Mouse (Mus musculus) CH12.LX (cell line): ENCODE results near the gene Mapk6. TPM values are rescaled to one million over a fixed set of nuclear protein-coding genes. Genes with fewer than 3 reads are reported as not detected.
A peak's percentile ranks its signal among the peaks of the same experiment; 100 is the strongest.

Source experiments
- DNase-seq: peaks from one replicate; pipeline ENCODE4 v3.0.0-alpha.2; 2013; ENCODE audit errors: extremely low read depth
- H3K27ac ChIP-seq: 2 replicates; pipeline ENCODE4 v1.5.1; 2012; ENCODE audit warnings: low read depth, mild to moderate bottlenecking, control low read depth, moderate library complexity; ENCODE audit not compliant: insufficient read depth
- H3K27me3 ChIP-seq: replicated peaks from 2 replicates; pipeline ENCODE3; 2012; ENCODE audit warnings: inconsistent platforms
- H3K36me3 ChIP-seq, 2 experiments: replicated peaks in 1 of 2; 2 replicates each; pipeline versions ENCODE3 to v1.6.1; 2012; ENCODE audit warnings: inconsistent platforms in 1 of 2, low read length in 1 of 2, mild to moderate bottlenecking in 1 of 2, mixed read lengths in 1 of 2, moderate library complexity in 1 of 2; ENCODE audit not compliant: control insufficient read depth in 1 of 2, insufficient read depth in 1 of 2
- H3K4me1 ChIP-seq, 2 experiments: 2 replicates each; pipeline ENCODE4 v1.6.1; 2012; ENCODE audit warnings: inconsistent platforms in 1 of 2, moderate library complexity in 1 of 2; ENCODE audit not compliant: insufficient read depth in 2 of 2, control insufficient read depth in 1 of 2
- H3K4me2 ChIP-seq: 2 replicates; pipeline ENCODE4 v1.6.1; 2012; ENCODE audit warnings: low read depth, mild to moderate bottlenecking, control low read depth; ENCODE audit not compliant: poor library complexity, insufficient read depth, severe bottlenecking
- H3K4me3 ChIP-seq, 3 experiments: fragments of 150-350 bp in 1 of 3; sonication (generic) in 1 of 3; replicated peaks in 1 of 3; 2 replicates each; pipeline versions ENCODE3 to v1.5.1; 2011 to 2012; ENCODE audit warnings: low read depth in 2 of 3, low read length in 2 of 3, mild to moderate bottlenecking in 2 of 3, moderate library complexity in 2 of 3, control low read depth in 1 of 3, improper control_type of control experiment in 1 of 3, inconsistent platforms in 1 of 3, mixed read lengths in 1 of 3; ENCODE audit not compliant: poor library complexity in 1 of 3
- H3K79me2 ChIP-seq: replicated peaks from 2 replicates; pipeline ENCODE4 v1.6.1; 2012; ENCODE audit warnings: mild to moderate bottlenecking, moderate library complexity; ENCODE audit not compliant: control insufficient read depth, poor library complexity, insufficient read depth, severe bottlenecking; ENCODE audit errors: extremely low read depth
- H3K9ac ChIP-seq: 2 replicates; pipeline ENCODE4 v1.6.1; 2012; ENCODE audit warnings: low read depth, mild to moderate bottlenecking, control low read depth, moderate library complexity; ENCODE audit not compliant: insufficient read depth
- H3K9me3 ChIP-seq: replicated peaks from 2 replicates; pipeline ENCODE3; 2012; ENCODE audit warnings: low read length, inconsistent platforms, mixed read lengths
- CHD1 ChIP-seq: IDR thresholded peaks from 2 replicates; pipeline ENCODE4 v1.6.1; 2012; ENCODE audit warnings: low read depth, low read length, improper control_type of control experiment, inconsistent platforms
- CTCF ChIP-seq, 2 experiments: IDR thresholded peaks in 1 of 2; conservative IDR thresholded peaks in 1 of 2; 2 replicates each; pipeline ENCODE4 v1.5.1; 2011 to 2012; ENCODE audit warnings: low read depth in 2 of 2, low read length in 2 of 2, improper control_type of control experiment in 1 of 2, inconsistent platforms in 1 of 2, mild to moderate bottlenecking in 1 of 2, moderate library complexity in 1 of 2
- ELF1 ChIP-seq: IDR thresholded peaks from 2 replicates; pipeline ENCODE4 v1.6.1; 2014; ENCODE audit warnings: low read depth, mild to moderate bottlenecking, inconsistent platforms, low read length, improper control_type of control experiment
- EP300 ChIP-seq: IDR thresholded peaks from 2 replicates; pipeline ENCODE4 v1.6.1; 2011; ENCODE audit warnings: low read length, improper control_type of control experiment
- ETS1 ChIP-seq: conservative IDR thresholded peaks from 2 replicates; pipeline ENCODE4 v1.6.1; 2012; ENCODE audit warnings: low read depth, mild to moderate bottlenecking, inconsistent platforms, low read length, improper control_type of control experiment, moderate library complexity
- HCFC1 ChIP-seq: IDR thresholded peaks from 2 replicates; pipeline ENCODE4 v1.6.1; 2012; ENCODE audit warnings: low read depth, mild to moderate bottlenecking, inconsistent platforms, low read length, improper control_type of control experiment
- JUN ChIP-seq: IDR thresholded peaks from 2 replicates; pipeline ENCODE4 v1.6.1; 2011; ENCODE audit warnings: low read depth, mild to moderate bottlenecking, low read length, improper control_type of control experiment, moderate library complexity; ENCODE audit not compliant: insufficient read depth
- JUND ChIP-seq: conservative IDR thresholded peaks from 2 replicates; pipeline ENCODE4 v1.6.1; 2011; ENCODE audit warnings: low read depth, low read length, improper control_type of control experiment
- MAFK ChIP-seq: IDR thresholded peaks from 2 replicates; pipeline ENCODE4 v1.6.1; 2011; ENCODE audit warnings: low read length, improper control_type of control experiment; ENCODE audit not compliant: insufficient replicate concordance
- MAX ChIP-seq: IDR thresholded peaks from 2 replicates; pipeline ENCODE4 v1.6.1; 2011; ENCODE audit warnings: low read length, improper control_type of control experiment
- MEF2A ChIP-seq: IDR thresholded peaks from 2 replicates; pipeline ENCODE4 v1.6.1; 2014; ENCODE audit warnings: low read depth, mild to moderate bottlenecking, inconsistent platforms, low read length, improper control_type of control experiment, borderline replicate concordance
- MXI1 ChIP-seq: IDR thresholded peaks from 2 replicates; pipeline ENCODE4 v1.6.1; 2011; ENCODE audit warnings: mild to moderate bottlenecking, low read depth, low read length, improper control_type of control experiment
- MYC ChIP-seq: IDR thresholded peaks from 2 replicates; pipeline ENCODE4 v1.6.1; 2011; ENCODE audit warnings: low read depth, mild to moderate bottlenecking, improper control_type of control experiment, low read length
- NRF1 ChIP-seq: IDR thresholded peaks from 2 replicates; pipeline ENCODE4 v1.6.1; 2014; ENCODE audit warnings: low read depth, mild to moderate bottlenecking, inconsistent platforms, low read length, improper control_type of control experiment, moderate library complexity
- PAX5 ChIP-seq: IDR thresholded peaks from 2 replicates; pipeline ENCODE4 v1.6.1; 2012; ENCODE audit warnings: low read length, inconsistent platforms, mixed read lengths
- POLR2AphosphoS2 ChIP-seq: IDR thresholded peaks from 2 replicates; pipeline ENCODE4 v1.6.1; 2011; ENCODE audit warnings: low read depth, low read length, improper control_type of control experiment
- RAD21 ChIP-seq: IDR thresholded peaks from 2 replicates; pipeline ENCODE4 v1.6.1; 2011; ENCODE audit warnings: low read depth, mild to moderate bottlenecking, low read length, improper control_type of control experiment, moderate library complexity
- RCOR1 ChIP-seq: conservative IDR thresholded peaks from 2 replicates; pipeline ENCODE4 v1.6.1; 2012; ENCODE audit warnings: low read depth, mild to moderate bottlenecking, inconsistent platforms, low read length, improper control_type of control experiment
- SMC3 ChIP-seq: IDR thresholded peaks from 2 replicates; pipeline ENCODE4 v1.6.1; 2011; ENCODE audit warnings: low read depth, low read length, improper control_type of control experiment
- TBP ChIP-seq: conservative IDR thresholded peaks from 2 replicates; pipeline ENCODE4 v1.6.1; 2011; ENCODE audit warnings: low read depth, low read length, improper control_type of control experiment
- TCF12 ChIP-seq: IDR thresholded peaks from 2 replicates; pipeline ENCODE4 v1.6.1; 2014; ENCODE audit warnings: low read depth, mild to moderate bottlenecking, inconsistent platforms, low read length, improper control_type of control experiment
- USF1 ChIP-seq: IDR thresholded peaks from 2 replicates; pipeline ENCODE4 v1.6.1; 2014; ENCODE audit warnings: low read depth, mild to moderate bottlenecking, inconsistent platforms, low read length, improper control_type of control experiment
- ZC3H11A ChIP-seq: IDR thresholded peaks from 2 replicates; pipeline ENCODE4 v1.6.1; 2012; ENCODE audit warnings: low read depth, mild to moderate bottlenecking, inconsistent platforms, low read length, improper control_type of control experiment
- ZKSCAN1 ChIP-seq: IDR thresholded peaks from 2 replicates; pipeline ENCODE4 v1.6.1; 2012; ENCODE audit warnings: low read depth, inconsistent platforms, low read length, improper control_type of control experiment, borderline replicate concordance
- ZNF384 ChIP-seq: IDR thresholded peaks from 2 replicates; pipeline ENCODE4 v1.6.1; 2012; ENCODE audit warnings: low read depth, low read length, improper control_type of control experiment, inconsistent platforms
- dilution Hi-C: fragments of 300-500 bp; cut with MboI; formaldehyde crosslinking; loops from 2 replicates; pipeline ENCODE4 v1.14.3; 2020; ENCODE audit warnings: low sequenced_read_pairs; ENCODE audit not compliant: extremely low pct_unique_long_range_greater_than_20kb, extremely low pct_ligation_motif_present
- in situ Hi-C: fragments of 300-500 bp; cut with MboI; formaldehyde crosslinking; loops from 3 replicates; pipeline ENCODE4 v1.14.3; 2019; ENCODE audit warnings: low sequenced_read_pairs, low pct_ligation_motif_present, low pct_unique_long_range_greater_than_20kb, mixed read lengths
- polyA plus RNA-seq: library from polyadenylated mRNA; unstranded; fragments of >175 nt; gene quantifications from 2 replicates; pipeline ENCODE4 v1.2.1, GENCODE M21; 2012; ENCODE audit warnings: low read depth; ENCODE audit not compliant: insufficient read length
- total RNA-seq, 2 experiments: library from RNA; depleted of rRNA; stranded (reverse); fragments of 300-350 nt in 1 of 2; fragments of >200 nt in 1 of 2; gene quantifications; 2 replicates each; pipeline ENCODE4 v1.2.3; 2012 to 2014

The Mapk6 gene
- total and polyA plus RNA-seq, 3 experiments: 23.3 to 62.2 (median 34.2) TPM

GRCm38 (mm10) chr9:75434172-75434793 is 24.5 kb upstream of the Mapk6 start (continued):
- TF ChIP-seq ETS1: peak; percentile 94
- TF ChIP-seq MEF2A: peak; percentile 87; the same call in 1 of the 2 replicates
- TF ChIP-seq TCF12: peak; percentile 93
- TF ChIP-seq HCFC1: peak; percentile 57
- TF ChIP-seq USF1: no peak
- TF ChIP-seq MXI1: no peak; the same call in 1 of the 2 replicates
- 0 out of 2 replicates have a peak, but pooled peaks have one; percentile 54 for TF ChIP-seq MYC
- TF ChIP-seq PAX5: no peak
- TF ChIP-seq NRF1: no peak
- peak; percentile 85 for TF ChIP-seq EP300
- peak; percentile 73 for TF ChIP-seq SMC3
- no peak for TF ChIP-seq ZKSCAN1
- peak; percentile 25; the same call in 1 of the 2 replicates for TF ChIP-seq ZC3H11A
- peak; percentile 70 for TF ChIP-seq ELF1
- TF ChIP-seq RAD21: peak; percentile 66
- peak; percentile 59 for TF ChIP-seq MAX
- TF ChIP-seq CHD1: 0 out of 2 replicates have a peak, but pooled peaks have one; percentile 33
- TF ChIP-seq TBP: peak; percentile 73; the same call in 1 of the 2 replicates

GRCm38 (mm10) chr9:75432694-75433093 is 22.9 kb upstream of the Mapk6 start:
- no peak overlapping the region for H3K4me3 ChIP-seq
- no peak for DNase-seq
- no peak overlapping the region for H3K4me2 ChIP-seq
- H3K27me3 ChIP-seq: no peaks in the 10 kb centered on the region
- no peak overlapping the region for H3K27ac ChIP-seq
- H3K9me3 ChIP-seq: no peaks in the 10 kb centered on the region
- in situ Hi-C loops: loop anchor here (10.0 kb wide), 1 partner anchor 118 kb away; no protein-coding TSS in a partner anchor
- no peaks in the 10 kb centered on the region for H3K79me2 ChIP-seq
- dilution Hi-C loops: no loop called here
- peaks cover 12 to 56% of the 10 kb centered on the region in 2 experiments for H3K4me1 ChIP-seq
- no peak overlapping the region for H3K9ac ChIP-seq
- no peak for TF ChIP-seq TBP
- no peak for TF ChIP-seq PAX5
- no peak for TF ChIP-seq MAFK
- TF ChIP-seq CTCF (conservative IDR thresholded peaks at IDR 0.05 in 1 of 2, IDR thresholded peaks at IDR 0.05 in 1 of 2; ENCODE audit: low read depth in 2 of 2, low read length in 2 of 2): no peak
- no peak for TF ChIP-seq ZNF384
- TF ChIP-seq SMC3: no peak
- no peak for TF ChIP-seq JUN
- TF ChIP-seq RAD21: no peak
- no peak for TF ChIP-seq POLR2AphosphoS2
- TF ChIP-seq TCF12: no peak
- TF ChIP-seq ZKSCAN1: no peak
- no peak for TF ChIP-seq RCOR1
- TF ChIP-seq MAX: no peak
- TF ChIP-seq ETS1: no peak
- TF ChIP-seq ELF1: no peak
- TF ChIP-seq JUND: no peak
- no peaks in the 10 kb centered on the region for H3K36me3 ChIP-seq
